Mouse (Mus musculus) testis, adult 2 months (tissue): ENCODE measurements around the gene Gas6. TPM values are rescaled to one million over a fixed set of nuclear protein-coding genes. Genes with fewer than 3 reads are reported as not detected.

Source experiments
- H3K27ac ChIP-seq: fragments of 200-500 bp; 2 replicates; pipeline ENCODE4 v1.5.1; 2012; ENCODE audit warnings: low read depth, low read length; ENCODE audit not compliant: control insufficient read depth, insufficient read depth
- H3K27me3 ChIP-seq: fragments of 200-500 bp; 2 replicates; pipeline ENCODE4 v1.6.1; 2012; ENCODE audit warnings: mild to moderate bottlenecking, low read length, moderate library complexity; ENCODE audit not compliant: control insufficient read depth, insufficient read depth
- H3K36me3 ChIP-seq: fragments of 200-500 bp; 2 replicates; pipeline ENCODE4 v1.6.1; 2012; ENCODE audit warnings: mild to moderate bottlenecking, low read length; ENCODE audit not compliant: control insufficient read depth, insufficient read depth
- H3K4me1 ChIP-seq: fragments of 200-500 bp; 2 replicates; pipeline ENCODE4 v1.6.1; 2012; ENCODE audit warnings: low read length; ENCODE audit not compliant: control insufficient read depth, insufficient read depth
- H3K4me3 ChIP-seq: fragments of 200-500 bp; 2 replicates; pipeline ENCODE4 v1.5.1; 2012; ENCODE audit warnings: low read depth, mild to moderate bottlenecking, low read length, moderate library complexity, mixed read lengths; ENCODE audit not compliant: control insufficient read depth
- CTCF ChIP-seq: fragments of 200-500 bp; IDR thresholded peaks from 2 replicates; pipeline ENCODE4 v1.5.1; 2012; ENCODE audit warnings: low read depth, mild to moderate bottlenecking, inconsistent platforms, low read length, moderate library complexity; ENCODE audit not compliant: control insufficient read depth, insufficient read depth, insufficient replicate concordance
- POLR2A ChIP-seq: fragments of 200-500 bp; IDR thresholded peaks from 2 replicates; pipeline ENCODE4 v1.6.1; 2012; ENCODE audit warnings: low read depth, mild to moderate bottlenecking, inconsistent platforms, low read length, moderate library complexity; ENCODE audit not compliant: control insufficient read depth
- polyA plus RNA-seq: library from polyadenylated mRNA; depleted of rRNA; stranded (reverse); fragments of >200 nt; gene quantifications from 2 replicates; pipeline ENCODE4 v1.2.3, GENCODE M21; 2012

Gene Gas6
- polyA plus RNA-seq, 1 experiment = 57.8 TPM

DNA sequence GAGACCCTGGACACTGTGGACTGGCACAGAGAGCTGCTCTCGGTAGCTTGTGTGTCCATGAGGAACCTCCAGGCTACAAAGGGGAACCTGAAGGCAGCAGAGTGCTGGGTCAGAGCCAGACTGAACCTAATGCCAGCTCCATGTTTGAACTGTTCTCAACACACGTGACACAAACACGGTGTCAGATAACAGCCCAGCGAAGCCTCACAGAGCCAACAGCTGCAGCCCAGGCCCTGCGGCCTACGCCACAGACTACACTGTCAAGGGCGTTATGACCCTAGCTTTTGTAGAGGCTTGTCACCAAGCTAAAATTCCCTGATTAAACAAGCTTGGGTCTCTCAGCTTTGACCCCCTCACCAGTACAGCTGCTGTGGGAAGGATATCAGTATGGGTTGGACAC is 22.0 kb downstream of the Gas6 start:
- Histone ChIP-seq H3K27ac (no peak overlapping the region), H3K36me3 (no peaks in the 10 kb centered on the region), H3K4me1 (no peaks in the 10 kb centered on the region), H3K27me3 (no peaks in the 10 kb centered on the region), H3K4me3 (no peak overlapping the region)
- no peak for TF ChIP-seq POLR2A
- TF ChIP-seq CTCF = no peak

DNA sequence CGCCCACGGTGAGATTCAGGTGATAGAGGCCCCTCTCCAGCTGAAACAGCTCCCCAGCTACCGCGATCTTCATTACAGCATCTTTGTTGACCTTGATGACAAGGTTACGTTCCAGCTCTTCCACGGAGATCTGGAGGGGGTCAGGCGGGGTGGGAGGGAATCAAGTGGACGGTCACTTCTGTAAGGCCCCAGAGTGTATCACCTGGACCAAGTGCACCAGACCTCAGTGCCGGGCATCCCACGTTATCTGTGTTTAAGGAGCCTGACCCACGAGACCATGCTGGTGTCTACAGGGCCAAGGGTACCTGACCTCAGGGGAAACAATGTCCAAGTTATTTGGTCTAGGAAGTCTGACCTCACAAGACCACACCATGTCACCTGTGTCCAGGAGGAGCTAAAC is 22.8 kb downstream of the Gas6 start:
- H3K27me3 ChIP-seq = no peaks in the 10 kb centered on the region
- no peak overlapping the region for H3K27ac ChIP-seq
- H3K4me1 ChIP-seq = no peaks in the 10 kb centered on the region
- H3K4me3 ChIP-seq = no peak overlapping the region
- H3K36me3 ChIP-seq = no peaks in the 10 kb centered on the region
- TF ChIP-seq POLR2A (no peak), CTCF (no peak)

DNA sequence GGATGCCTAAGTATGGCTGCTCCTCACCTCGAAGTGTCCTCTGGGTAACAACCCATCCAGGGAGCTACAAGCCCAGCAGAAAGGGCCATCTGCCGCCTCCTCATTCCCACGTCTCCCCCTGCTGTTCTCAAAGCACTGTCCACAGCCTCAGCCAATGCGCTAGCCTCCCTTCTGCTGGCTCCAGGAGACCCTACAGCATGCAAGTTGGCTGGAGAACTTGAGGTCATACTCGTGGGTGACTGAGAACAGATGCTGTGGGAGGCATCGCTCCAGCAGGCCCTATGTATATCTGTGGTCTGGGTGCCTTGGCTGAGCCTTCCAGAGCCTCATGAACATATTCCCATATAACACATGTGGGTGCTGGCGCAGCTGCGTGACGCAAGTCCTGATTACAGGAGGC is 25.6 kb downstream of the Gas6 start:
- Histone ChIP-seq H3K27me3 (no peaks in the 10 kb centered on the region), H3K4me3 (no peak overlapping the region), H3K4me1 (peaks cover 10% of the 10 kb centered on the region), H3K36me3 (no peaks in the 10 kb centered on the region), H3K27ac (no peak overlapping the region)
- TF ChIP-seq CTCF = no peak
- TF ChIP-seq POLR2A = no peak

DNA sequence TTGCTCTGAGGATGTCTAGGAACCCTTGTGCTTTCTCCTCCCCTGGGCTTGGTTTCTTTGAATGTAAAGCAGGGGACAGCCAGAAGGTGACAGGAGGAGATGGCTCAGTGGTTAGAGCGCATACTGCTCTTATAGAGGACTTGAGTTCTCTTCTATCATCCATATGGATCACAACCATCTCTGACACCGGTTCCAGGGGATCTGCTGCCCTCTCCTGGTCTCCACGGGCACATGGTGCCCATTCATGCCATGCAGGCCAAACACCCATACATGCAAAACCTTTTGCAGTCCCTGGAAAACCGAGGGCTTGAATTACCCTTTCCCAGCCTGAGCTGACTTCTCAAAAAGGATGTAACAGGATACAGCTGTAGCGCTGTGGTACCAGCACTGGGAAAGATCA is 27.3 kb downstream of the Gas6 start:
- H3K36me3 ChIP-seq = no peaks in the 10 kb centered on the region
- no peaks in the 10 kb centered on the region for H3K27me3 ChIP-seq
- peaks cover 10% of the 10 kb centered on the region for H3K4me1 ChIP-seq
- no peak overlapping the region for H3K4me3 ChIP-seq
- H3K27ac ChIP-seq = no peak overlapping the region
- TF ChIP-seq POLR2A (no peak), CTCF (no peak)

DNA sequence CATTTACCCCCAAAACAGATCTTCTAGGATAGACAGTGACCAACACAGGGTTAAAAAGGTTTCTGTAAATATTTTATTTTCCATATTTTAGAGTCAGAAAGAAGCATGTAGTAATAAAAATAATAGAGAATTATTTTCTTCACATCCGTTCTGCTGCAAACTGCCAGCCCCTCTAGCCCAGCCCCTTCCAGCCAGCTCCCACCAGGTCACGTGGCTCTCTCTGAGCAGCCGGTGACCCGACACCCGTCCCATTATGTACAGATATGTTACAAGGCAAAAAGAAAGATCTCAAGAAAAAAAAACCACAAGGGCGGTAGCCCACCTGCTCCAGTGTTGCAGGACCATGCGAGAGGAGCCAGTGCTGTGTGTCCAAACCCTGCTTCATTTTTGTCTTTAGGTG is 29.0 kb downstream of the Gas6 start:
- Histone ChIP-seq H3K27me3 (no peaks in the 10 kb centered on the region), H3K36me3 (no peaks in the 10 kb centered on the region), H3K4me1 (peaks cover 15% of the 10 kb centered on the region), H3K27ac (no peak overlapping the region), H3K4me3 (no peak overlapping the region)
- TF ChIP-seq POLR2A = no peak
- no peak for TF ChIP-seq CTCF

DNA sequence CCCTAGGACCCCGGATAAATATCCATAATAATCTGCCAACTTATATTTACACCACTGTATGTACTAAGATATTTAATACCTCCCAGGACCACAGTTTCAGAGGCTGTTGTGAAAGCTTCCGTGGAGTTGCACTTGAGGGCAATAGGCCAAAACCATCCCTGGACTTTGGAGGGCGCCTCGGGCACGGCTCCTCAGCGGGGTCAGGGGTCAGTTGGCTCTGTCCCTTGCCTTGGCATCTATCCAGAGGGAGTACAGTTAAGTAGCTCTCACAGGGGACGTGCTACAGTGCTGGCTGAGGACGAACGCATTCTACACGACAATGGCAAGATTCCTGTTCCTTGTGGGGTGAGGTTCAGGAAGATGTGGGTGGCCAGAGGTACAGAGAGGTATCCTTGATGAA is 31.9 kb downstream of the Gas6 start:
- H3K27me3 ChIP-seq = no peaks in the 10 kb centered on the region
- TF ChIP-seq POLR2A = no peak
- no peak for TF ChIP-seq CTCF
- H3K4me3 ChIP-seq = no peak overlapping the region
- no peak overlapping the region for H3K27ac ChIP-seq
- no peaks in the 10 kb centered on the region for H3K36me3 ChIP-seq
- H3K4me1 ChIP-seq = peaks cover 15% of the 10 kb centered on the region

DNA sequence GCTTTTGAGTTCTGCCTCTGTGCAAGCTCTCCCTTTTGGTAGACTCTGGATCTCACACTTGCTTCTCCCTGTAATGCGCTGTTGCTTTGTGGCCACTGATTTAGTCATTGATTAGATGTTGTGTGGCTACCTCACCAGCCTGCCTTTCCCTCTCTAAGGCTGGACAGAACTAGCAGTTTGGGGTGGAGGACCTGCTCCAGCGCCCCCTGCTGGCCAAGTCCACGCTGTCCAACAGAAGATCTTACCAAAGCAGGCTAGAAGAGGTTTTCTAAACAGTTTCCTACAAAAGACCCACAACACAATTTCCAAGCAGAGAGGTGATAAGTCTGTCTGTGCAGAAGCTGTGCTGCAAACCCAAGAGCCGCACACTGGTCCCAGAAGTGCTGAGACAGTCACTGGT is 32.4 kb downstream of the Gas6 start:
- H3K4me3 ChIP-seq = no peak overlapping the region
- peak; percentile 82; the same call in 1 of the 2 replicates for TF ChIP-seq CTCF
- no peak for TF ChIP-seq POLR2A
- H3K27ac ChIP-seq = peak overlapping the region; percentile 41
- H3K4me1 ChIP-seq = peaks cover 15% of the 10 kb centered on the region
- no peaks in the 10 kb centered on the region for H3K36me3 ChIP-seq
- H3K27me3 ChIP-seq = no peaks in the 10 kb centered on the region
